Mouse (Mus musculus): ENCODE results near the gene Zfp106.
"Not testable (repeated sequence)": the region's sequence is repeated elsewhere in the genome, so short reads cannot be mapped to it uniquely, and the experiment has no call there.

Gene Zfp106

DNA sequence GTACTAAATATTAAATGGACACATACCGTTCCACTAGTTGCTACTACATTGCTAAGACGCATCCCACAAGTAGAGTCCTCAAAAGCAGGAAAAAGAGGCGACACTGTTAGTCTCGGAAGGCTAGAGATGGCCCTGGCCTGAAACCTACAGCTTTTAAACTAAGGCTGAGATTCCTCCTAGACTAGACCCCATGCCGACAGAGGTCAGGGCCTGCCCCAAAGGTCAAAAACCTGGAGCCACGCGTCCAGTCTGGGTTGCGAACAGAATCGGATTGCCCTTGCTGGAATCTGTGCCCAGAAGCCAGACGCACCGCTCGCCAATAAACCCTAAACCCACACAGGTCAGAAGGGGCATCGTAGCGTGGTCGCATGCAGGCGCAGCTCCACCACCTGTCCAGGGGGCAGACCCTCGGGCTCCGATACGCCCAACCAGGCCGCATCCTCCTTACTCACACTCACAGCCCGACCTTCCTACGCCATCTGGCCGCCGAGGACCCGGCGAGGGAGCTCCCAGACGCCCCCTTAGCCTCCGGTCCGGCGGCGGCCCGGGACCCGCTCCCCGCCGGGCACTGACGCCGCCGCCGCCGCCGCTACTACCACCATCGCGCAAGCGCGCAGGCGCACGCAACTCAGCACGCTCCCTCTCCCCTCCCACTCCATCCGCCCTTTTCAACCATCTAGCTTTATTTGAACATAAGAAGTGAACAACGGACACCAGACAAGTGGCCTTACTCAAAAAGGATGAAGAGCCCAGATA is at the start of gene Zfp106:
Zfp106 (minus strand) TSS at position 609 of the 756 bp plus-strand sequence.
- peak; percentile 59 to 73 for DNase-seq (ENCODE audit: low read depth in 1 of 2, low spot score in 2 of 2)

DNA sequence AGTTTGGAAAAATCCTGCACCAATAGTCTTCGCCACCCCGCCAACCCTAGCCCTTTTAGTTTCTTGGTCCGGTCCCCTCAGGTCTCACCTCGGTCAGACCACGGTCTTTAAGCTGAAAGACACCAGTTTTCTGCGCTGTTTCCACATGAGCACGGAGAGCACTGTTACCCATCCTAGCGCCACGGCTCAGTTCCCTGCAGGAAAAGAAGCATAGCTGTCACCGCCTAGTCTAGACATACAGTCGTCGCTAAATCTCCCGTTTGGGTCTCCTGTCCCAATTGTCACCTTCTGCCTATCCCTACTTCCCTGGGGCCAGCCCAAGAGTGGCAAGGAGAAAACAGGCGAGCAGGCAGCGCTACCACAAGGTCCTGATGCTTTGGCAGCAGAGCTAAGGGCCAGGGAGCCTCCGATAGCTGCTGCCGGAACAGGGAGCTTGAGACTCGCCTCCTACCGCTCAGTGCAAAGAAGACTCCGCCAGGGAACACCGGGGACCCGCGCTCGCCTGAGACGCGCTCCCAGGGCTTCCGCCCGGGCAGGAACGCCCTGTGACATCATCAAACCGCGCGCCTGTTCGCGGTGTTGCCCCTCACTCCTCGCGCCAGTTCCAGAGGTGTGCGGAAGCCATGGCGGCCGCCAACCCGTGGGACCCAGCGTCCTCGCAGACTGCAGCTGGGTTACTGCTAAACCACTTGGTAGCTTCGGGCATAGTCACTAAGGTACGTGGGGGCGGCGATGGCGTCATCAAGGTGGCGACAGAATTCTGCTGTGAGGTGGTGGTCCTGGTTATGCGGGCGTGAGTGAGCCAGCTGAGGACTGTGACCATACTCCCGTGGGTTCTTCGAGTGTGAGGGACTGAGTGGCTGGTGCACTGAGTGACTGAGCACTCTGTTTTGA is 45.4 kb upstream of the Zfp106 start, which contains the start of the genes Haus2 and Lrrc57:
Haus2 (plus strand) TSS at position 554 of the 894 bp plus-strand sequence.
Lrrc57 (minus strand) TSS at position 691 of the 894 bp plus-strand sequence.
- DNase-seq (ENCODE audit: low read depth in 1 of 2, low spot score in 2 of 2): peak; percentile 71 to 88

DNA sequence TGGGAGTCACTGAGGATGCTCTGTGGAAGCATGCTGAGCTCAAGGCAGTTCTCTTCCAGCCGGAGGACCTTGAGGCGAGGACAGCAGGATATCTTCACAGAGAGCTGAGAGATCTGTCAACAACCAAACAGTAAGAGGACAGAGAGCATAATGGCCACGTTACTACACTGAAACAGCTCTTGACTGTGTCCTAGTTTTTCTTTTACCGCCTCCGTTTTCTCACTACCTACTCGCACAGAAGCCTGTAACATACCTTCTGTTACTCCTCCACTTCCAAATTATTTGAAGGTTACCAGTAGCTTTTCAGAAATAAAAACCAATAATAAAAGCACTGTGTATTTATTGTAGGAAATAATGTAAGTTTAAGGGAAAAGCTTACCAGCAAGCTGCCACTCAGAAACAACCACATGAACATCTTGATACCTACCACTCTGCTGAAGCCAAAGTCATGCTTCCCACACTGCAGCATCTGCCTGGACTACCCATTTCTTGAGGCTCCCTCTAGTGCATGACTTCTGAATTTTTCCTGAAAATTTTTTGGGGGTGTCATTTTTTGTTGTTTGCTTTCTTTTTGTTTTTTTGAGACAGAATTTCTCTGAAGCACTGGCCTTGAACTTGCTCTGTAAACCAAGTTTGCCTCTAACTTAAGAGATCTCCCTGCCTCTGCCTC is 42.5 kb upstream of the Zfp106 start:
- DNase-seq (ENCODE audit: low read depth in 1 of 2, low spot score in 2 of 2): no peak

DNA sequence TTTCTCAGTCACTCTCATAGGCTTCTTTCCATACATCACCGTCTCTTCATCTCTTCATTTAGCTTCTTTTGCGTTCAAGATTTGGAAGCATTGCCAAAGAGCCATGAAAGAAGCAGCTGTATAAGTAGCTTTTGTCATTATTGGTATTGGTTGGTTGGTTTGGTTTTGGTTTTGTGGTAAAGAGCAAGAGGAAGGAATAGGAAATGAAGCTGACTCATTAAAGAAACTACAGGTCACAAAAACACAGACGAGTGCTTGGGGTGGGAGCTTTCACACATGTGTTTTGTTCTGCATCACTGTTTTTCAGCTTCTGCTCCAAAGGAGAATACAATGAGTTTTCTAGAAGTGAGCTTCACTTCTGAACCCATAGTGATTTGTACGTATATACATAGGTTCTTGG is 35.9 kb upstream of the Zfp106 start:
- no peak for DNase-seq (ENCODE audit: low read depth in 1 of 2, low spot score in 2 of 2)

DNA sequence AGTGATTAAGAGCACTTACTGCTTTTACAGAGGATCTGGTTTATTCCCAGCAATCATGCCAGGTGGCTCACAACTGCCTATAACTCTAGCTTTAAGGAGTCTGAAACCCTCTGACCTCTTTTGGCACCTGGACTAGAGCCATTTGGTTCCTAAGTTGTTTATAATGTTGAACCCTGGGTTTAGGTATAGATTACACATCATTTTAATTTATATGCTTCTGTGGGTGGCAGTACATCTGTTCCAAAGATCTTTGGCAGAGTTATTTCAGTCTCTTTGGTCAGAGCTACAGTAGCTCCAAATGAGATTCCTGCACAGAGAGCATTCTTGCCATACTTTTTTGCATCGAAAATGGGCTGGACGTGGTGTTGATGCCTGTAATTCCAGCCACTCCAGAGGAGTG is 34.1 kb upstream of the Zfp106 start:
- DNase-seq (ENCODE audit: low read depth in 1 of 2, low spot score in 2 of 2): no peak

DNA sequence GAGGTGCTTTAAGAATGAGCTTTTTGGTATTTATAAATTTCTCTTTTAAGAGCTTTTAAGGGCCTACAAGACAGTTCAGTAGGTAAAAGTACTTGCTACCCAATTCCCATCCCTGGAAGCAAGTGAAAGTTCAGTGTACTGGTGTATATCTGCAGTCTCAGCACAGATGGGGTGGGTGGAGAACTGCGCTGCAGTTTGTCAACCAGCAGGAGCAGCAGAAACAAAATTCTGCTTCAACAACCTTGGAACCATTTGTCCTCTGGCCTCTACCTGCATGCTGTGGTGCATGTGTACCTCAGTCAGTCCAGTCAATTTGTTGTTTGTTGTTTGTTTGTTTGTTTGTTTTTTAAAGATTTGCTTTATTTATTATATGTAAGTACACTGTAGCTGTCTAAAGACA is 28.6 kb upstream of the Zfp106 start:
- no peak for DNase-seq (ENCODE audit: low read depth in 1 of 2, low spot score in 2 of 2)

DNA sequence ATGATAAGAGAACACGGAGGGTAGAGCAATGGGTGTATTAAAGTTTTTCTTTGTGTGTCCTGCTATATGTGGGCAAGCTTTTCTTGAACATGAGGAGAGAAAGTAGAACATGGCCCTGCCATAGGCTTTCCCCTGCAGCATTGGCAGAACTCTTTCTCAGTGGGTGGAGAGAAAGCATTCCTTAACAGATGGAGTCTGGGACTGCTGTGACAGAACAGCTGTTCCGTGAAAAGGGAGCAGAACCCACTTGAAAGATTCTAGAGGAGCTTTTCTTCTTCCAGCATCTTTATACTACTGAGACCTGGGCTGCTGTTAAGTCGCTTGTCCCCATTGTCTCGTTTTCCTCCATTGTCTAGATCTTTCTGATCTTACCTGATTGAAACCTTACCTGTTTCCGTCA is 26.1 kb upstream of the Zfp106 start:
- DNase-seq (ENCODE audit: low read depth in 1 of 2, low spot score in 2 of 2): no peak

DNA sequence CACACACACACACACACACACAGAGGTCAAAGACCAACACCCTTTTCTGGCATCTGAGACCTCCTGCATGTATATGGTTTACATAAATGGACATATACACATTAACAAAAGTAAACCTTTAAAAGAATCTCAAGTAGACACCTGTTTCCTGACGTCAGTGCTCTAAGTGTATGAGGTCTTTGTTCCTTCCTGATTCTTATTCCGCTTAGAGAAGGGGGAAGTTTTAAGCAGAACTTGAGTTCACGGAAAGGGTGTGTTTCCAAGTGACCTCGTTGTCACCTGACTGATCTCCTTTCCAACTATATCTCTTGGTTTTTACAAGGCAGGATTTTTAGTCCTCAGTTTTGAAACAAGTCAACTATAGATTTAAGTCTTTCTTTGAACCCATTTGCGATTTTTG is 14.6 kb upstream of the Zfp106 start:
- DNase-seq (ENCODE audit: low read depth in 1 of 2, low spot score in 2 of 2): no peak

DNA sequence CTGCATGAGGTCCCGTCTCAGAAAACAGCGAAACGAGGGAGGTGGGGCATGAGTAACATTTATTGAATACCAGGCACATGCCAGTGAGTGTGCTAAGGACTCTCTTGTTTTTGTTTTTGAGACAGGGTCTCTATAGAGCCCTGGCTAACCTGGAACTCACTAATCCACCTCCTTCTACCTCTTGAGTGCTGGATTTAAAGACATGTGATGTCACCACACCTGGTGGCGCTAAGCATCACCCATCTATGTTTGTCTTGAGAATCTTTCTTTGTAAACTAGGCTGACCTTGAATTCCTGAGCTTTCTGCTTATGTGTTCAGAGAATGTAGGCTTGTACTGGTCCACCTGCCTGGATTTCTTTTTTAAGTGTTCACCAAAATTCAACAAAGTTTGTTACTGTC is 14.2 kb upstream of the Zfp106 start:
- DNase-seq (ENCODE audit: low read depth in 1 of 2, low spot score in 2 of 2): no peak

DNA sequence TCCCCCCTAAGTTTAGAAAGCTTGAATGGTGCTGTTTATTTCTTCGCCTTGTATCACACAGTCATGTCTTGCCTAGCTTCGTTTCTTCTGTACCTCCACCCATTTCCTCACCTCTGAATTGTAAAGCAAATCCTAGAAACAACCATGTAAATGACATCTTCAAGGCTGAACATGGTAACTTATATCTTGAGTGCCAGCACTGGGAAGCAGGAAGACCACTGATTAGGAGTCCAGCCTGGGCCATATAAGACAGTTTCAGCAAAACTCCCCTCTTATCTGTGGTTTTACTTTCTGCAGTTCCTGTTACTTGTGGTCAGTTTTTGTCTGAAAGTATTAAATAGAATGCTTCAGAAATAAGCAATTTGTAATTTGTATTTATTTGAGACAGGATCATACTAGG is 12.3 kb upstream of the Zfp106 start:
- DNase-seq (ENCODE audit: low read depth in 1 of 2, low spot score in 2 of 2): no peak

DNA sequence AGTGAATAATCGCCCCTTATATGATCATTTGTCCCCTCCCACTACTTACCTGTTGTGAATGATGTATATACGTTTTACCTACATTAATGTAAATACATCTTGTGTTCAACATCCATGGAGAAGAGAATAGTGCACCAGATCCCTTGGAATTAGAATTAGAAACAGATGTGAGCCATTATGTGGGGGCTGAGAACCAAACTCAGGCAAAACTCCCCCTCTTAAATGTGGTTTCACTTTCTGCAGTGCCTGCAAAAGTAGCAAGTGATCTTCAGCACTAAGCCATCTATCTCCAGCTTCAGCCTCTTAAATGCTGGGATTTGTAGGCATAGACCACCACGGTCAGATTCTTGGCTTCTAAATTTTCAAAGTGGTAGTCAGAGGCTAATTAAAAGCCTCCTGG is 11.5 kb upstream of the Zfp106 start:
- DNase-seq (ENCODE audit: low read depth in 1 of 2, low spot score in 2 of 2): no peak

DNA sequence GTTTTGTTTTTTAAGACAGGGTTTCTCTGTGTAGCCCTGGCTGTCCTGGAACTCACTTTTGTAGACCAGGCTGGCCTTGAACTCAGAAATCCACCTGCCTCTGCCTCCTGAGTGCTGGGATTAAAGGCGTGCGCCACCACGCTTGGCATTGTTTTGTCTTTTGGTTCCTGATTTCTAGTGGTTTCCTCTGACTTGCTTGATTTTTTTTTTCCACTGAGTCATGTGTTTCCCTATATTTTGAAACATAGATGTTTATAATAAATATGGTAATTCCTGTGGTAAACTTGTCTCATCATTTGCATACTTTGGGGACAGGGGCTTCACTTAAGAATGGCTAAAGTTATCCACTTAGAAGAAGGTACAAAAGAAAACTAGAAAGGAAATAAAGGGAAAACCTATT is 8.5 kb upstream of the Zfp106 start:
- not testable (repeated sequence) for DNase-seq (ENCODE audit: low read depth in 1 of 2, low spot score in 2 of 2)

DNA sequence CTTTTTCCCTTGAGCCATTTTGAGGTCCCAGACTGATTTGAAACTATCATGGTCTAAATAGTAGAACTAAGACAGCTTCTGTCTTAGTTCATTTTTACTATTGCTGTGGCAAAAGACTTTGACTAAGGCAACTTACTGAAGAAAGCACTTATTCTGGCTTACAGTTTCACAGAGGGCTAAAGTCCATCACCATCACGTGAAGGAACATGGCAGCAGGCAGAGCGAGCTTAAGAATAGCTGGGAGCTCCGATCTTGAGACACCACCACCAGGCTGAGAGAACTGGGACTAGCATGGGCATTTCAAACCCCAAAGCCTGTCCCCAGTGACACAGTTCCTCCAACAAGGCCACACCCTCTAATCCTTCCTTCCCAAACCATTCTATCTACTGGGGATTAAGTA is 7.4 kb upstream of the Zfp106 start:
- no peak for DNase-seq (ENCODE audit: low read depth in 1 of 2, low spot score in 2 of 2)

DNA sequence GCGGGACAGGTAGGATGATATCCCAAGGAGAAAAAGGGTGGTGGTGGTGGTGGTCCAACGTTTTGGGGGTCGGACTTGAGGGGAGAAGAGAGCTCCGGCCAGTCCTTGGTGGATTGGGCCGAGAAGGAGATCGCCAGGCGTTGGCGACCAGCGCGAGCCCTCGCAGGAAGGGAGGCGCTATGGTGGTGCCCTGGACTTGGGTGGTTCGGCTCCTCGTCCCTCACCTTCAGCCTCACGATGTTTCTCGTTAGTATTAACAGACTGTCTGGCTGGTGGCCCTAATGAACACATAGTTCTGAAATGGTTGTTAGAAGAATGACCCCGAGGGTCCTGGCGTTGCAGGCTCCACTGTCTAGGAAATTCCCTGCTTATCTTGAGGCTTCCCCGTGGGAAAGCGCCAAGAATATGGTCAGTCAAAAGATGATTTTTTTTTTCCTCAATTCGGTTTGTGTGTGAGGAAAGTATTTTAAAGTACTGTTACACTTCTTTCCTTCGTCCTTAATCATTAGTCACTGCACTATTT is 4.2 kb upstream of the Zfp106 start:
- DNase-seq (ENCODE audit: low read depth in 1 of 2, low spot score in 2 of 2): no peak

DNA sequence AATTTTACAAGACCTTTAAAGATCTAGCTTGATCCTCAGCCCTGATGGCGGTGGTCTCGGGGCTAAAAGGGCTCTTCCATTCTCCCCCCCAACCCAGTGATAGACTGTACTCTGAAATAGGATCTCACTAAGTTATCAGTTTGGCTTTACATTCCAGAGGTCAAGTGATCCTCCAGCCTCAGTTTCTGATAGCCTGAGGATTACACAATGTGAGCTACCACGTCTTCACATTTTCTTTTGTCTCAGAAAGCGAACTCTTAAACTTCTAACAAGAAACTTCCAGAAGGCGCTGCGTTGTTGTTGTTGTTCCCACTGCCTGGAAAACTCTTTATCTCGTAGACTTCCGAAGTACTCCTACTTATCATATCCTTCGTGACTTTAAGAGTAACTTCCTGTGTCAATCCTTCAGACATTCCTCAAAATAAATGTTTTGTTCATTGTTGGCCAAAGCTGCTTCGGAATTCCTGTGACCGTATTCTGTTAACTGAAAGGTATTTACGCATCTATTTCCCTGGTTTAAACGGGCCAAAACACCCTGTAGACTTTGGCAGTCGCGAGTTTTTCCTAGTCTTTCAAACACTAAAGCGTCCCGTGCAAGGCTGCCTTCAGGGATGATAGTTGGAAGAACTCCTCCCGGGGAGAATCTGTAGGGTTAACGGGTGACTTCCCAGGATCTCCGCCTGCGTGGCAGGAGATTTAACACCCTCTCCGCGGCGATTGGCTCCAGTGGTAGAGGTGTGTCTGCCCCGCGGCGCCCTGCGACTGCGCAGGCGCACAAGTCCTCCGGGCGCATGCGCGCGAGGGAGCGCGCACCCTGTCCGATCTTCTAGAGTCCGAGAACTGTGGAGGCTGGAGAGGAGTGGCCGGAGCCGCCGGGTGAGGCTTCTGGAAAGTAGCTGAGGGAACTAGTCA is 3.5 kb upstream of the Zfp106 start, which contains the start of gene Snap23:
Snap23 (plus strand) TSS at position 786 of the 912 bp plus-strand sequence.
- DNase-seq (ENCODE audit: low read depth in 1 of 2, low spot score in 2 of 2): peak; percentile 83 to 84

DNA sequence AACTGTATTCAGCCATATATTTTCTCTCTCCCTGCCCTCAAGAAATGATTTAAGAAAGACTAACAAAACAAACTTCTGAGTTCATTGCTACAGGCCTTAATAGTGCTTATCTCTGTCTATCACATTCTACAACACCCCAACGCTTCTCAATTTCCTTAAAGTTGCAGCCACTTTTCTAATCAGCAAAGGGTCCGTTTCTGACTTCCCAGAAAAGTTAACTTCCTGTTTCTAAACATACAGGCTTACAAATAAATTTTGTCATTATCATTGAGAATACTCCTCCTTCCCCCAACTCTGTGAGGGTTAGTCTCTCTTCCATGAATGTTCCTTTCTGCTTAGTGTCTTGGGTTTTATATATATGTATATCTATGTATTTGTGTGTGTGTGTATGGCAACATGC is 1.7 kb upstream of the Zfp106 start:
- DNase-seq (ENCODE audit: low read depth in 1 of 2, low spot score in 2 of 2): no peak

DNA sequence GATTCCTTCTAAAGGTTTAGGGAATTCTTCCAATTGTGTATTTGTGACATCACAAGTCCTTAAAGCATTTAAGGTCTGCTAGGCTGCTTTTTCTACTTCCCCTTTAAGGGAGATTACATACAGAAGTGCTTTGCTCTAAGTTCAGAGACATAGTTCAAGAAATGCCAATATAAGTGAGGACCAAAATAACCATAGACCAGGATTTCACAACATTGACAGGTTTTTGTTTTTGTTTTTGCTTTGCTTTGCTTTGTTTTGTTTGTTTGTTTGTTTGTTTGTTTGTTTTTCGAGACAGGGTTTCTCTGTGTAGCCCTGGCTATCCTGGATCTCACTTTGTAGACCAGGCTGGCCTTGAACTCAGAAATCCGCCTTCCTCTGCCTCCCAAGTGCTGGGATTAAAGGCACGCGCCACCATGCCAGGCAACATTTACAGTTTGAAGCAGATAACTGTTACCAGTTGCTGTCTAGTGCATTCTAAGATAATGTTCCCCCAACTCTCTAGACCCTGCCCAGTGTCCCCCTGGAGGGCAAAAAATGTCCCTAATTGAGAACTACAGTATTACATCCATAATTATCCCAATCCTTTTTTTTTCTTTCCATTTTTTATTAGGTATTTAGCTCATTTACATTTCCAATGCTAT is 1.0 kb upstream of the Zfp106 start:
- DNase-seq (ENCODE audit: low read depth in 1 of 2, low spot score in 2 of 2): not testable (repeated sequence)

DNA sequence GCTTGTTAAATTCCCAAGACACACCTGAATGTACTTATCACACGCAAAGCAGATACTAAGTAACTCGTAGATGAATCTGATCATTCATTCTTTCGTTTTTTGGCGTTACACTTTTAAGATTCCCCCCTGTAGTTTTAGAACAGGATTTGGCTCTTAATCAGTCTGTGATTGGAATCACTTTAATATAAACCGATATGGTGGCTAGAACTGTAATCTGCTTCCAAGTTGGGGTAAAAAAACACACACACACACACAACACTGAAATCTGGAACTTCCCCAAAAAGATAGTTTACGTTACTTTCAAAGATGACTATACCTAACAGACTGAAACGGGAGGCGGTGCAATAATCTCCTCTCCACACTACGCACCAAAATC is 796 bp downstream of the Zfp106 start:
- DNase-seq (ENCODE audit: low read depth in 1 of 2, low spot score in 2 of 2): no peak

DNA sequence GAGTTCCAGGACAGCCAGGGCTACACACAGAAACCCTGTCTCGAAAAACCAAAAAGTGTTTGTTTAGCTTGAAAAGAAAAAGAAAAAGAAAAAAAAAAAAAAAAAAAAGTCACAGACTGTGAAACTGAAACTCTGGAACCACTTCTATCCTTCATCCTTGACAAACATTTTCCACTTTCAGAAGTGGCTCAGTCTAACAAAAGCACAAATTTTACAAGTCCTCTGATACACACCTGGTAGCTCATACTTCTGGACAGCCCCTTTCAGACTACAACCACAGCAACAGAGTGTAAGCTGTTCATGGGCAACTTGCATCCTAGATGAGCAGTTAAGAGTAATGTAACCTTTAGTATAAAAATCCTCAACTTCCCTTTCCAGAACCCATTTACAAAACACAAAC is 2.1 kb downstream of the Zfp106 start:
- no peak for DNase-seq (ENCODE audit: low read depth in 1 of 2, low spot score in 2 of 2)

DNA sequence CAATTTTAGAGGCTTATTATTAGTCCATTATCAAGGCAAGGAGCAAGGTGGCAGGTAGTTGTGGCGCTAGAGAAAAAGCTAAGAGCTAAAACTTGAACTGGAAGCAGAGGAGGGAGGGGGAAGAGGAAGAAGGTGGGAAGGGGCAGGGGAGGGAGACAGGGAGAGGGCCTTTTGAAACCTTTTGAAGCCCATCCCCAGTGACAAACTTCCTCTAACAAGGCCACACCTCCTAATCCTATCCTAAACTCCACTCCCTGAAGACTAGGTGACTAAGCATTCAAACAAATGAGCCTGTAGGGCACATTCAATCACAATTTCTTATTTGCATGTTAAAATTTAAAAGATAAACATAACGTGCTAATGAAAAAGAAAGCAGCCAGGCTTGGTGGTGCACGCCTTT is 4.8 kb downstream of the Zfp106 start:
- DNase-seq (ENCODE audit: low read depth in 1 of 2, low spot score in 2 of 2): no peak
